Mouse (Mus musculus): ENCODE data around the gene Wdpcp.

DNA sequence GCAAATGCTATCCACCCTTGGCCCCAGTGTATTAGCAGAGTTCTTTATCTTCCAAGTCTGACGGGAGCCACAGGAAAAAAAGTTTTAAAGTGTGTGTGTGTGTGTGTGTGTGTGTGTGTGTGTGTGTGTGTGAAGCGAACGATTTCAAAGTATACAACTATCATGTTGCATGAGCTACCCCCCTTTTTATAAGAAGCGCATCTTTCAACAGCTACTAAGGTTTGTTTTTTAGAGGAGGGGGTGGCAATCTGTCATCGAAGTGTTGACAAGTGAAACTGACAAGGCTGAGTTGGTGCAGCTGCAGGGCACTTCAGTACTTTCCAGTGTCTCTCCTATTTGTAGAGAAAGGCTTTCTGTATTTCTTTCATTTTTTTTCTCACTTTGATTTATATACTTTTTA, 66.3 kb downstream of the Wdpcp start:
- TF ChIP-seq CTCF (IDR thresholded peaks at IDR 0.05; ENCODE audit: low read depth, low read length) (no peak), POLR2A (IDR thresholded peaks at IDR 0.05; ENCODE audit: borderline replicate concordance, low read depth, low read length) (no peak)

Measured in bone marrow macrophage, adult 2 months (primary cell).